10 mouse cellular contexts compared by ENCODE assay signal in the genomic region with DNA sequence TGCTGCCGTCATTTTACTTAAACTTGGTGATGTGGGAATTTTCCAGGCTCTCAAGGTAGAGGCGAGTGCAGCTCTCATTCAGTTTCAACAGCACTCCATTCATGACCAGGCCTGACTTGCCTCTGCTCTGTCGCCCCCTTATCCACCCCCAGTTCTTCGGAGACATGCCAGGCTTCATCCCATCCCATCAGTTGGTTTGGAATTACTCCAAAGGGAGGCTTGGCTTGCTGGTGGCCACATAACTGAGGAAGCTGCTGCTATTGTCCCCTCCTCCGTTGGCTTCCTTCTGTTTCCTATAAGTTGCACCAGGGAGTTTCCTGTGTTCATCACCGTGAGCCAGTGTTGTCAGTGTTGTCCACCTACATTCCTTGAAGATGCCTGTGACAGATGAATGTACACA. TPM values are rescaled to one million over a fixed set of nuclear protein-coding genes. Genes with fewer than 3 reads are reported as not detected.
DNase-seq lines count a peak whose midpoint lies in the region; ATAC-seq and TF ChIP-seq lines count a peak whose summit lies in the region.
"Had no signal": no experiment of that assay in that cellular context is flagged by ENCODE, and none has a peak within 500 bp of the region (broad histone marks: within the 10 kb centered on the region; RNA-seq: fewer than 3 reads in every experiment).

No protein-coding gene starts in this region.

- H3K27ac ChIP-seq in heart, embryonic 13.5 days (replicated peaks), result peak overlapping the region; percentile 34
- H3K27ac ChIP-seq in heart, embryonic 11.5 days (ENCODE audit: low read depth, low read length), result no peak overlapping the region
- peak overlapping the region; percentile 92 for H3K27ac ChIP-seq in liver, postnatal 0 days (ENCODE audit: low read depth)
- H3K27ac ChIP-seq in liver, embryonic 11.5 days (ENCODE audit: low read depth, low read length), result no peak overlapping the region
- peak overlapping the region; percentile 51; the same call in 1 of the 2 replicates for H3K27ac ChIP-seq in embryonic facial prominence, embryonic 13.5 days
- 0 out of 2 replicates have a peak overlapping the region, but pooled peaks have one; percentile 1 for H3K27ac ChIP-seq in small intestine, adult 2 months (ENCODE audit: insufficient read depth, low read depth, low read length)
- H3K27ac ChIP-seq in midbrain, embryonic 10.5 days (replicated peaks), result no peak overlapping the region

- TF ChIP-seq EP300 in liver, postnatal 0 days (IDR thresholded peaks at IDR 0.05; ENCODE audit: low read depth), result no peak

- H3K9ac ChIP-seq in heart, embryonic 13.5 days, result no peak overlapping the region
- no peak overlapping the region for H3K9ac ChIP-seq in heart, embryonic 11.5 days (ENCODE audit: low read depth, low read length)
- 0 out of 2 replicates have a peak overlapping the region, but pooled peaks have one; percentile 16 for H3K9ac ChIP-seq in liver, postnatal 0 days (replicated peaks)
- H3K9ac ChIP-seq in liver, embryonic 11.5 days (ENCODE audit: low read depth, low read length), result no peak overlapping the region
- H3K9ac ChIP-seq in embryonic facial prominence, embryonic 13.5 days, result no peak overlapping the region

- ATAC-seq in heart, embryonic 13.5 days (ENCODE audit: extremely low read depth, insufficient number of reproducible peaks, low FRiP score, low TSS enrichment), result no peak
- ATAC-seq in heart, embryonic 11.5 days (replicated peaks; ENCODE audit: insufficient number of reproducible peaks, low FRiP score, low TSS enrichment), result no peak
- no peak for ATAC-seq in liver, postnatal 0 days
- no peak for ATAC-seq in liver, embryonic 11.5 days (replicated peaks; ENCODE audit: low FRiP score)
- no peak for ATAC-seq in embryonic facial prominence, embryonic 13.5 days (ENCODE audit: insufficient number of reproducible peaks, insufficient read depth, low FRiP score, low TSS enrichment, low read depth)

- H3K4me2 ChIP-seq in heart, embryonic 13.5 days, result no peak overlapping the region
- no peak overlapping the region for H3K4me2 ChIP-seq in heart, embryonic 11.5 days
- no peak overlapping the region for H3K4me2 ChIP-seq in liver, postnatal 0 days (ENCODE audit: low read depth, low read length)
- H3K4me2 ChIP-seq in liver, embryonic 11.5 days, result no peak overlapping the region
- H3K4me2 ChIP-seq in embryonic facial prominence, embryonic 13.5 days, result no peak overlapping the region

- no peak overlapping the region for H3K4me3 ChIP-seq in heart, embryonic 13.5 days
- no peak overlapping the region for H3K4me3 ChIP-seq in heart, embryonic 11.5 days (ENCODE audit: low read depth, low read length)
- no peak overlapping the region for H3K4me3 ChIP-seq in liver, postnatal 0 days (ENCODE audit: low read depth, low read length)
- H3K4me3 ChIP-seq in liver, embryonic 11.5 days (ENCODE audit: low read depth, low read length), result no peak overlapping the region
- H3K4me3 ChIP-seq in embryonic facial prominence, embryonic 13.5 days, result no peak overlapping the region
- no peak overlapping the region for H3K4me3 ChIP-seq in small intestine, adult 2 months (ENCODE audit: low read depth, low read length)
- no peak overlapping the region for H3K4me3 ChIP-seq in midbrain, embryonic 10.5 days
- H3K4me3 ChIP-seq: megakaryocyte, embryonic 14.5 days had no signal

- H3K4me1 ChIP-seq in heart, embryonic 13.5 days, result peaks cover 48% of the 10 kb centered on the region
- H3K4me1 ChIP-seq in heart, embryonic 11.5 days (ENCODE audit: control insufficient read depth, insufficient read depth, low read length), result peaks cover 19% of the 10 kb centered on the region
- peaks cover 40% of the 10 kb centered on the region for H3K4me1 ChIP-seq in liver, postnatal 0 days (ENCODE audit: insufficient read depth)
- H3K4me1 ChIP-seq in liver, embryonic 11.5 days (replicated peaks; ENCODE audit: control insufficient read depth, insufficient read depth, low read length), result peaks cover 16% of the 10 kb centered on the region
- H3K4me1 ChIP-seq in embryonic facial prominence, embryonic 13.5 days, result peaks cover 38% of the 10 kb centered on the region
- H3K4me1 ChIP-seq in small intestine, adult 2 months (ENCODE audit: control insufficient read depth, insufficient read depth, insufficient read length, low read length), result peaks cover 29% of the 10 kb centered on the region
- 0 out of 2 replicates have a peak, but pooled peaks cover 13% of the 10 kb centered on the region for H3K4me1 ChIP-seq in midbrain, embryonic 10.5 days

- TF ChIP-seq POLR2A in small intestine, adult 2 months (IDR thresholded peaks at IDR 0.05; ENCODE audit: low read depth, low read length), result no peak

- peaks cover 19% of the 10 kb centered on the region for H3K36me3 ChIP-seq in heart, embryonic 13.5 days
- H3K36me3 ChIP-seq in heart, embryonic 11.5 days (ENCODE audit: control insufficient read depth, insufficient read depth, low read length), result peaks cover 3% of the 10 kb centered on the region; the same call in 1 of the 2 replicates
- H3K36me3 ChIP-seq in liver, postnatal 0 days (replicated peaks; ENCODE audit: insufficient read depth, low read length), result peaks cover 14% of the 10 kb centered on the region; the same call in 1 of the 2 replicates
- H3K36me3 ChIP-seq in liver, embryonic 11.5 days (ENCODE audit: control insufficient read depth, insufficient read depth, low read length), result no peaks in the 10 kb centered on the region; the same call in 1 of the 2 replicates
- H3K36me3 ChIP-seq in embryonic facial prominence, embryonic 13.5 days, result peaks cover 10% of the 10 kb centered on the region; the same call in 1 of the 2 replicates
- peaks cover 17% of the 10 kb centered on the region for H3K36me3 ChIP-seq in small intestine, adult 2 months (ENCODE audit: control insufficient read depth, insufficient read depth, low read length)
- H3K36me3 ChIP-seq in midbrain, embryonic 10.5 days, result peaks cover 34% of the 10 kb centered on the region

- TF ChIP-seq CTCF in liver, postnatal 0 days (IDR thresholded peaks at IDR 0.05; ENCODE audit: low read depth), result no peak
- TF ChIP-seq CTCF in small intestine, adult 2 months (IDR thresholded peaks at IDR 0.05; ENCODE audit: extremely low read depth, insufficient read length, insufficient replicate concordance, low read depth, low read length), result no peak

- H3K9me3 ChIP-seq in heart, embryonic 13.5 days, result no peaks in the 10 kb centered on the region
- H3K9me3 ChIP-seq in heart, embryonic 11.5 days (replicated peaks; ENCODE audit: control insufficient read depth, low read length), result no peaks in the 10 kb centered on the region
- H3K9me3 ChIP-seq in liver, postnatal 0 days (ENCODE audit: low read length), result no peaks in the 10 kb centered on the region
- H3K9me3 ChIP-seq in liver, embryonic 11.5 days (ENCODE audit: control insufficient read depth, low read length), result no peaks in the 10 kb centered on the region
- H3K9me3 ChIP-seq in embryonic facial prominence, embryonic 13.5 days, result no peaks in the 10 kb centered on the region
- H3K9me3 ChIP-seq in midbrain, embryonic 10.5 days (replicated peaks), result no peaks in the 10 kb centered on the region
- H3K9me3 ChIP-seq: megakaryocyte, embryonic 14.5 days had no signal

- no peak for DNase-seq in liver, postnatal 0 days
- DNase-seq in liver, embryonic 11.5 days (ENCODE audit: low spot score), result no peak
- no peak for DNase-seq in midbrain, embryonic 10.5 days (ENCODE audit: low spot score)
- DNase-seq in layer of hippocampus, adult 18-20 months (ENCODE audit: low spot score in 2 of 2), result no peak
- DNase-seq: thymus, postnatal 14 days had no signal

- 62% methylated on average over 6 of the region's 6 CpGs for WGBS in heart, embryonic 13.5 days
- 83% methylated on average over 6 of the region's 6 CpGs for WGBS in heart, embryonic 11.5 days (ENCODE audit: insufficient replicate concordance)
- 66% methylated on average over 6 of the region's 6 CpGs for WGBS in liver, postnatal 0 days (ENCODE audit: insufficient replicate concordance)
- WGBS in liver, embryonic 11.5 days, result 77% methylated on average over 6 of the region's 6 CpGs
- 76% methylated on average over 6 of the region's 6 CpGs for WGBS in embryonic facial prominence, embryonic 13.5 days
- WGBS in small intestine, adult 2 months, result 71% methylated on average over 6 of the region's 6 CpGs
- WGBS in midbrain, embryonic 10.5 days, result 92% methylated on average over 6 of the region's 6 CpGs

- H3K27me3 ChIP-seq in heart, embryonic 13.5 days (replicated peaks), result no peaks in the 10 kb centered on the region
- no peaks in the 10 kb centered on the region for H3K27me3 ChIP-seq in heart, embryonic 11.5 days (ENCODE audit: control insufficient read depth, insufficient read depth, low read length)
- H3K27me3 ChIP-seq in liver, postnatal 0 days (ENCODE audit: insufficient read depth, low read length), result no peaks in the 10 kb centered on the region
- no peaks in the 10 kb centered on the region for H3K27me3 ChIP-seq in liver, embryonic 11.5 days (replicated peaks; ENCODE audit: control insufficient read depth, insufficient read depth, low read length)
- H3K27me3 ChIP-seq in embryonic facial prominence, embryonic 13.5 days, result no peaks in the 10 kb centered on the region
- no peaks in the 10 kb centered on the region for H3K27me3 ChIP-seq in small intestine, adult 2 months (ENCODE audit: control insufficient read depth, insufficient read depth, low read length)
- H3K27me3 ChIP-seq in midbrain, embryonic 10.5 days (ENCODE audit: low read depth, poor library complexity, severe bottlenecking), result no peaks in the 10 kb centered on the region
- H3K27me3 ChIP-seq: megakaryocyte, embryonic 14.5 days had no signal

RNA-seq across cellular contexts. Expression of a gene that starts 20.4 kb away (rescaled TPM):
- polyA plus RNA-seq in heart, embryonic 13.5 days (2015; fragmentation: Nextera tagmentation; extraction: Ambion mirVana), result 9.1 and 9.7 TPM in 2 replicates
- 10.2 and 12.3 TPM in 2 replicates for polyA plus RNA-seq in heart, embryonic 11.5 days (2014; fragmentation: Nextera tagmentation; extraction: Ambion mirVana)
- 4.4 and 5.6 TPM in 2 replicates for polyA plus RNA-seq in liver, postnatal 0 days (2015; fragmentation: Nextera tagmentation; extraction: Ambion mirVana)
- 6.7 and 8.2 TPM in 2 replicates for polyA plus RNA-seq in liver, embryonic 11.5 days (2014; fragmentation: Nextera tagmentation; extraction: Ambion mirVana)
- polyA plus RNA-seq in embryonic facial prominence, embryonic 13.5 days (2015; fragmentation: Nextera tagmentation; extraction: Ambion mirVana), result 9.2 TPM in 2 replicates
- 12.5 and 20.1 TPM in 2 replicates for polyA plus RNA-seq in small intestine, adult 2 months (2012; rRNA removed)
- 7.3 and 7.7 TPM in 2 replicates for polyA plus RNA-seq in midbrain, embryonic 10.5 days (2016; fragmentation: Nextera tagmentation; extraction: Ambion mirVana)
- 10 to 100 TPM; 44.9 to 47.9 TPM for total RNA-seq in layer of hippocampus, adult 18-20 months (2021)

RNA-seq across cellular contexts. Expression of a gene that starts 40.3 kb away (rescaled TPM):
- 2.5 and 2.8 TPM in 2 replicates for polyA plus RNA-seq in heart, embryonic 13.5 days (2015; fragmentation: Nextera tagmentation; extraction: Ambion mirVana)
- polyA plus RNA-seq in heart, embryonic 11.5 days (2014; fragmentation: Nextera tagmentation; extraction: Ambion mirVana), result 1.7 and 2.2 TPM in 2 replicates
- 1.1 and 1.2 TPM in 2 replicates for polyA plus RNA-seq in liver, postnatal 0 days (2015; fragmentation: Nextera tagmentation; extraction: Ambion mirVana)
- 2.1 and 3.1 TPM in 2 replicates for polyA plus RNA-seq in liver, embryonic 11.5 days (2014; fragmentation: Nextera tagmentation; extraction: Ambion mirVana)
- 5.0 and 8.0 TPM in 2 replicates for polyA plus RNA-seq in embryonic facial prominence, embryonic 13.5 days (2015; fragmentation: Nextera tagmentation; extraction: Ambion mirVana)
- 5.8 and 12.5 TPM in 2 replicates for polyA plus RNA-seq in small intestine, adult 2 months (2012; rRNA removed)
- polyA plus RNA-seq in midbrain, embryonic 10.5 days (2016; fragmentation: Nextera tagmentation; extraction: Ambion mirVana), result 5.9 and 6.4 TPM in 2 replicates
- 10 to 100 TPM; 10.9 to 12.0 TPM for total RNA-seq in layer of hippocampus, adult 18-20 months (2021)

RNA-seq across cellular contexts. Expression of a gene that starts 49.5 kb away (rescaled TPM):
- polyA plus RNA-seq in heart, embryonic 13.5 days (2015; fragmentation: Nextera tagmentation; extraction: Ambion mirVana), result 6.2 and 7.5 TPM in 2 replicates
- 4.5 and 5.0 TPM in 2 replicates for polyA plus RNA-seq in heart, embryonic 11.5 days (2014; fragmentation: Nextera tagmentation; extraction: Ambion mirVana)
- 2.7 and 3.0 TPM in 2 replicates for polyA plus RNA-seq in liver, postnatal 0 days (2015; fragmentation: Nextera tagmentation; extraction: Ambion mirVana)
- polyA plus RNA-seq in liver, embryonic 11.5 days (2014; fragmentation: Nextera tagmentation; extraction: Ambion mirVana), result 7.0 and 7.9 TPM in 2 replicates
- polyA plus RNA-seq in embryonic facial prominence, embryonic 13.5 days (2015; fragmentation: Nextera tagmentation; extraction: Ambion mirVana), result 17.1 and 21.4 TPM in 2 replicates
- polyA plus RNA-seq in small intestine, adult 2 months (2012; rRNA removed), result 0.39 and 0.98 TPM in 2 replicates
- polyA plus RNA-seq in midbrain, embryonic 10.5 days (2016; fragmentation: Nextera tagmentation; extraction: Ambion mirVana), result 9.5 and 11.5 TPM in 2 replicates
- total RNA-seq in layer of hippocampus, adult 18-20 months (2021), result 1 to 10 TPM; 3.7 to 3.9 TPM

RNA-seq across cellular contexts. Expression of a gene that starts 49.6 kb away (rescaled TPM):
- polyA plus RNA-seq in heart, embryonic 13.5 days (2015; fragmentation: Nextera tagmentation; extraction: Ambion mirVana), result 214 and 236 TPM in 2 replicates
- polyA plus RNA-seq in heart, embryonic 11.5 days (2014; fragmentation: Nextera tagmentation; extraction: Ambion mirVana), result 241 and 245 TPM in 2 replicates
- polyA plus RNA-seq in liver, postnatal 0 days (2015; fragmentation: Nextera tagmentation; extraction: Ambion mirVana), result 93.1 and 104 TPM in 2 replicates
- 204 and 211 TPM in 2 replicates for polyA plus RNA-seq in liver, embryonic 11.5 days (2014; fragmentation: Nextera tagmentation; extraction: Ambion mirVana)
- polyA plus RNA-seq in embryonic facial prominence, embryonic 13.5 days (2015; fragmentation: Nextera tagmentation; extraction: Ambion mirVana), result 191 and 192 TPM in 2 replicates
- polyA plus RNA-seq in small intestine, adult 2 months (2012; rRNA removed), result 31.4 and 36.6 TPM in 2 replicates
- 218 and 220 TPM in 2 replicates for polyA plus RNA-seq in midbrain, embryonic 10.5 days (2016; fragmentation: Nextera tagmentation; extraction: Ambion mirVana)
- total RNA-seq in layer of hippocampus, adult 18-20 months (2021), result 100 to 1,000 TPM; 163 to 183 TPM

Comparison
In these comparisons a context has a peak if more than half of its experiments do, and no peak if none do; other contexts are left out.
1. H3K27ac ChIP-seq: peak in heart, embryonic 13.5 days (single experiment), liver, postnatal 0 days (single experiment), embryonic facial prominence, embryonic 13.5 days (single experiment) and small intestine, adult 2 months (single experiment); none in heart, embryonic 11.5 days (single experiment), liver, embryonic 11.5 days (single experiment) and midbrain, embryonic 10.5 days (single experiment).